Mouse (Mus musculus) embryonic fibroblast, embryonic 13.5 days (primary cell): ENCODE data around the gene Cort.

Experiments
- CTCF ChIP-seq: IDR thresholded peaks from 2 replicates; pipeline ENCODE4 v1.5.1; 2011; ENCODE audit warnings: mild to moderate bottlenecking, control low read depth, low read length, moderate library complexity, borderline replicate concordance; ENCODE audit not compliant: insufficient read depth
- POLR2A ChIP-seq: IDR thresholded peaks from 2 replicates; pipeline ENCODE4 v1.6.1; 2011; ENCODE audit warnings: low read depth, mild to moderate bottlenecking, control low read depth, low read length, moderate library complexity

DNA sequence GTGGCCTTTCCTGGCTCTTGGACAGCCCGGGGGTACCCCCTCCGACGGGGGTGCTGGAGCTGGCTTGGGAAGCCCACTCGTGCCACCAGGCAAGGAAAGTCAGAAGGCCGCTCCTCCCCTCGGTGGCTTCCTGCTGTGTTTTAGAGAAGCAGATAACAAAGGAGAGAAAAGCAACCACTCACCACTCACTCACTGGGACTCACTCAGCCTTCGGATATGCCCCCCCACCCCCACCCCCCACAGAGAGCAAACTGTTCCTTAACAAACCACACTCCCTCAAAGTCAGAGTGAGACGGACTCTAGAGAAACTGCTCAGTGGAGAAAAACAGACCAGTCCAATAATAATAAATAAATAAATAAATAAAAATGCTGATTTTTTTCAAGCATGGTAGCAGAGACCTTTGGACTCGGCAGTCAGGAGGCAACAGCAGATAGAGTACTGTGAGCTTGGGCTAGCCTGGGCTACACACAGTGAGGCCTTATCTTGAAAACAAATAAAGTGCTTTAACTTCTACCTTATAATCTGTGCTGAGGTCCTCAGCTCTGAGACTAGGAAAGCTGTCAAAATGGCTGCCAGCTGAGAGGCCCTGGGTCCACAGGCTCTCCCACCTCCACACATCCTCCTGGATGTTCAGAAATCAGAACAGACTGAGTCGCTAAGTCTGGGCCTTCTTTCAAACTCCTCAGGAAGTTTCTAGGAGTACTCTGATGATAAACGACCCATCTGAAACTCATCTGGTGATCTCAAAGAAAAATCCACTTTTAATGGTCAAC is 1.0 kb downstream of the Cort start:
- TF ChIP-seq POLR2A (no peak), CTCF (no peak)
